Mouse (Mus musculus): ENCODE measurements around the gene Phb.

The Phb gene

DNA sequence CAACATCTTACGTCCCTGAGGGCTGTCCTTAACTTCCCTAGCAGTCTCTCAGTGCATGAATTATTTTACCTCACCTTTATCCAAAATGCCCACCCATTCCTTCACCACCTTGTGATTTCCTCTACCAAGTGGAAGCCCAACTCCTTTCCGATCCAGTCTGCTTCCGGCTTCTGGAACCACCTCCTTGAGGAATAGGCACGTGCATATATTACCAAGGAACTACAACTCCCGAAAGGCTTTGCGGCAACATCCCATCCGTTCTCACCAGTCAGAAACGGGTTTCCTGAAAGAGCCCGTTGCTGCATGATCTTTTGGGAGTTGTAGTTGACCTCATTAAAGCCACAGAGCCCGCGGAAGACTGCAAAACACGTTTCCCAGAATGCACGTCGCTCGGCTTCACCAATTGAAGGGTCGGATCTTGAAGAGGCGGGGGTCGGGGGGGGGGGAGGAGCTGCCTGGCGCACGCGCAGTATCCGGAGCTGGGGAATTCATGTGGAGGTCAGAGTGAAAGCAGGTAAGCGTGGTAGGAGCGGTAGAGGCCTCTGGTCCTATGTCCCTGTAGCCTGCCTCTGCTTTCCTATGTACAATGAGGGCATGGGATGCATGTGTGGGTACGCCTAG lies at the start of gene Phb:
Gene Phb (plus strand): TSS at position 429 of the 621 bp plus-strand sequence.
- DNase-seq, result peak; percentile 99

DNA sequence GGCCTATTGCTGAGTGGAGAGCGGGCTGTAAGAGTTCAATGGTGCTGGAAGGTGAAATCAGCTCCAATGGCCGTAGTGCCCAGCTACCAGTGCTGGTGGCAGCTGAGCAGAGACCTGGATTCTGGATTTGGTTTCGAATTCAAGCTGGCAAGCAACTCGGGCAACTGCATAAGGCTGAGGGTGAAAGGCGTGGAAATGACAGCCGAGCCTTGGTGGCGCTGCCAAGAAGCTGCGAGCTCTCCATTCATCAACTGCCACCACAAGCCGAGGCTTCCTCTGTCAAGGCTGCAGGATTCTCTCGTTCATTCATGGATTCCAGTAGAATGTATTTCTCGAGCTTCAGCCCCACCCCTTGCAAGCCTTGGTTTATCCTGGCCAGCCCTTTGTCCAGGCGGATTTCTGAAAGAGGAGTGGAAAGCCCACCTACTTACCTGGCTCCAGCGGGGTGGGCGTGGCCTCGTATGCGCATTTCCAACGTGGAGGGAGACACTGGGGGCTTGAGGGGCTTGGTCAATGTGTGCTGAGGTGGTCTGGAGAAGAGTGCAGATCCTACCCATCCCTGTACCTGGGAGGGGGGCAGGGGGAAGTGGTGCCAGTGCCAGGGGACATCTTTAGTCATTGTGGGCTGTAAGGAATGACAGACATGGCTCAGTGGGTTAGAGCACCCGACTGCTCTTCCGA lies 48.8 kb upstream of the Phb start:
- DNase-seq, result peak; percentile 38

DNA sequence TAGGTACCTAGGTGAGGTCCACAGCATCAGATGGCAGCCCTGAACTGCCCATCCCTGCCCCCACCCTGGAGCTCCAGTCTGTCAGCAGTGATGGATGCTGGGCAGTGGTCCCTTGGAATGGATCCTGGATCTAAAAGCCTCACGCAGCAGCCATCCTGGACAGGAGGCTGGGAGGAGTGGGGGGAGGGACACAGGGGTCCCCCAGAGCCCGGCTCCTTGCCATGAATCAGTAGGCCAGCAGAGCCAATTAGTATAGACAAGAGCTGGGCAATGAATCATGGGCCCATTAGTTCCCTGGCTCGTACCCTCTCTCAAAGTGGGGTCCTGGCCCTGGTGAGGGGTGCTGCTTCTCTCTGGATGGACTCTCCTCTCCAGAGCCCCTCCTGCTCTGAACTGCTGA lies 47.7 kb upstream of the Phb start:
- DNase-seq, result no peak

DNA sequence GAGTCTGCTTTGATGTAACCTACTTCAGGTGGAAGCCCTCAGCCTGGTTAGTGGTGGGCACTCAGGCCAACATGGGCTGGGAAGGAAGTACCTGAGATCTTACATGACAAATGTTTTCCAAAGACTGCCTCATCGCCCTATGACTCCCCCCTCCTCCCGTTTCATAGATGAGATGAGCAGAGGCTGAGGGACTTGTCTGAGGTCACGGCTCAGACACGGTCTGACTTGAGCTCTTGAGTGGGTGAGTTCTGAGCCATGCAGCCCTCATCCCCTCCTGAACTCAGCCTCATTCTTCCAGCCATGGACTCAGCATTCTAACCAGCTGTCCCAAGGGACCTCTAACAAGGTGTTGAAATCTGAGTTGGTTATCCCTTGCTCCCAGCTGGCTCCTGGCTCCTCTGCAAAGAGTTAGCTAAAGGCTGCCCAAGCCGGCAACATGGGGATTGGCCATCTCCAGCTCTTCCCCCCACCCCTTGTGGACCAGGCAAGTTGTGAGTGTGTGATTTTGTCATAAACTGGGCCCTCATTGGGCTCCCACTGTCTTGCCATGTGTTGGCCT lies 46.8 kb upstream of the Phb start:
- no peak for DNase-seq

GRCm38 (mm10) chr11:95621010-95621409 lies 45.7 kb upstream of the Phb start:
- no peak for DNase-seq

GRCm38 (mm10) chr11:95621541-95622130 lies 45.1 kb upstream of the Phb start:
- DNase-seq, result no peak

GRCm38 (mm10) chr11:95622426-95622825 lies 44.3 kb upstream of the Phb start:
- DNase-seq, result no peak

DNA sequence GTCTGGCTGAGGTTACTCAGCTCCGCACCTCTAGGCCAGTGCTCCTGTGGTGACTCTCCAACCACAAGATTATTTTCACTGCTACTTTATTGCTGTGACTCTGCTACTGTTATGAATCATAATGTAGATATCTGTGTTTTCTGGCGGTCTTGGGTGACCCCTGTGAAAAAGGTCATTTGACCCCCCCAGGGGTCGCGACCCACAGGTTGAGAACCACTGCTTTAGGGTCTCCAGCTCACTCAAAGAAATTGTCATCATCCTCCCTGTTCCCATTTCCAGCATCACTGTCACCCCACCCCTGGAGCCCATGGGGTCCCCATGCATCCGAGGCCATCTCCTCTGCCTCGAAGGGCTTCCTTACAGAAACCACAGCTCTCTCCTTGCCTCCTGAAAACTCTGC lies 36.2 kb upstream of the Phb start:
- DNase-seq, result no peak

DNA sequence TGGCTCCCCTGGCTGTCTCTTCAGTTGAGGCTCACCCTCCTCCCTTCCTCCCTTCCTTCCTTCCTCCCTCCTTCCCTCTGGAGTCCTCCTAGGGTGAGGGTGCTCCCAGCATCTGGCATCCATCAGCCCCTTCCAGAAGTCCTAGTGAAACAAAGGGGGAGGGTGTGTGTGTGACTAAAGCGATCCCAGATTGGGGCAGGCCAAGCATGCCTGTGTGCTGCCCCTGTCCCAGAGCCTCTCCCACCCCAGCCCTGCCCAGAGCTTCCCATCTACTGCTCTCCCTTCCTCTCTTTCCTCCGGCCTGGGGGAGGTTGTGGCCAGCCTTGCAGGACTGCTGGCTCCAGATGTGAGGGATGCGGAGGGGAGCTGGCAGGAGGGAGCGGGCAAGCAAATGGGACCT lies 35.5 kb upstream of the Phb start:
- no peak for DNase-seq

GRCm38 (mm10) chr11:95632474-95632873 lies 34.3 kb upstream of the Phb start:
- peak; percentile 81 for DNase-seq

DNA sequence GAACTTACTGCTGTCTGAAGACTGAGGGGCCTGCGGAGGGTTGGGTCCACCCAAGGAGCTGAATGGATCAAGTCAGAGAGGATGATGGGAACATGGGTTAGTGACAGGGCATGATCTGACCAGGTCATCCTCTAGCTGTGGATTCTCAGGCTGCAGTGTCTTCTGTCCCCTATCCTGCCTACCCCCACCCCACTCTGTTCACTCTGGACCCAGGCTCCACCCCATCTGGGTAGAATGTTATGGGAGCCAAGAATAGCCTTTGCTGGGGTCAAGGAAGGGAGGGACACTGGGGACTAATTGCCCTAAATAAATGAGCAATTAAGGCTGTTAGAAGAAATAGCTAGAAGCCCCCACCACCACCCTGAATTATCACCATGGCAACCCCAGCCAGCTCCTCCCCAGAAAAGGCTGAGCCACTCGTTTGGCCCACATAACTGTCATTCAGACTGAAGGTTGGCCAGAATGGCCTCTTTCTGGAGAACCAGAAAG lies 33.2 kb upstream of the Phb start:
- no peak for DNase-seq

- no peak for DNase-seq
Measured at GRCm38 (mm10) chr11:95635030-95635429, 31.7 kb upstream of the Phb start.

GRCm38 (mm10) chr11:95640751-95641150 lies 26.0 kb upstream of the Phb start:
- DNase-seq, result no peak

GRCm38 (mm10) chr11:95642534-95643280 lies 24.1 kb upstream of the Phb start:
- peak; percentile 53 for DNase-seq

DNA sequence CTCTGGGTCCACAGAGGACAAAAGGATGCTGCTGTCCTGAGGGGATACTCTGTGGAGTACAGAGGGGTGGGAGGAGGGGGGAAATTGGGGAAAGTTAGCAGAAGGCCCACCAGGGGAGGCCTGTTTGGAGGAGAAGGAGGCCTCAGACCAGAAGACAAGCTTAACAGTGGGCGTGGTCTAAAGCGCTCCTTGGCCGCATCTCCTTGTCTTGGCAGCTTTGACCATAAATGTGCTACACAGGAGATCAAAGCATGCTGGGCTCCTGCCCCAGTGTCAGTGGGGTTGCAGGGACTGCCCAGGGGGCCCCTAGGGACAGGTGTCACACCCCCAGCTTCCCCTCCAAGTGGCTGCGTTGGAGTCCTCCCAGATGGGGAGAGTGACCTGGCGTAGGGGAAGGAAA lies 22.9 kb upstream of the Phb start:
- DNase-seq, result no peak

DNA sequence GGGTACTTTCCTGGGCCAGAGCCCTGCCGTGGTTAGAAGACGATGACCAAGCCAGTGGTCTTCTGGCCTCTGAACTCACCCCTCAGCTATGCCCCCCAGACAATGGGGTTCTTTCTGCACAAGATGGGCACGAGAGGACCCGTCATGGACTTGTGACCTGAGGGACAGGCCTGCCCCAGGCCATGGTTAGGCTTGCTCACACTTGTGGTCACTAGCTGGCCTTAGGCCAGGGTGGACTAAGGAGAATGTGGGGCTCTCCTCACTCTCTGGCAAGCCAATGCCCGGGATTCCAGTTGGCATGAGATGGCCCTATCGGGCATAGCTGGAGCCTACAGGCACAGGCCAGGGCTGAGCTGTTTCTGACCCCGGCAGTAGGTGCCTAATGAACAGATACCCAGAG lies 22.4 kb upstream of the Phb start:
- DNase-seq, result no peak

DNA sequence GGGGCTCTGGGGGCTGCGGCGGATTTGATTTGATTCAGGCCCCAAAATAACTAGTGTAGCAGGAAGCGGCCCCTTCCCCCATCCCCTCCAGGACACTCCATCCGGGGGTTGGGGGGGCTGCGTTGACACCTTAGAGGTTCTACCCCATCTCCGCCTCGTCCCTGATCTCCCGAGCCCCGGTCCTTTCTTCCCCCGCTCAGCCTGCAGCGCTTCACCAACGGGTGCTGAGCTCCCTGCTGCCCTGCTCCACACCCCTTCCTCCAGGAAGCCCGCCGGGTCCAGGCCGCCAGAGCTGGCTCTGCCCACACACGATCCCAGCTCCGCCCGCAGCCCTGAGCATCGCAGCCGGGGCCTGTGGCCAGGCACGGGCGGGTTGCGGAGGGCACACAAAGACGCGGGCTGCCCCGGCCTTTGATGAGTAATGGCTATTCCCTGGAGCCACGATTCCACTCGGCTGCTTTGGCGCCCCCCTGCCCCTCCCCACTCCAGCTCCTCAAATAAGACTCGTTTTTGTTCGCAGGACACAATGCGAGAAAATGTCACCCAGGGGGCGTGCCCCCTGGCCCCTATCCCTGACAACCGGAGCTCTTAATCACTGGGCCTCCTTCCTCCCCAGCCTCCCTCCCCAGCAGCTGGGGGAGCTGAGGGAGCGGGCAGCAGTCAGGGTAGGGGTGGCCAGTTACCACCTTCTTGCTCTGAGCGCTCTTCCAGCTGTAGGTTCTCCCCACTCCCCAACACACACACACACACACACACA lies 21.2 kb upstream of the Phb start:
- no peak for DNase-seq

DNA sequence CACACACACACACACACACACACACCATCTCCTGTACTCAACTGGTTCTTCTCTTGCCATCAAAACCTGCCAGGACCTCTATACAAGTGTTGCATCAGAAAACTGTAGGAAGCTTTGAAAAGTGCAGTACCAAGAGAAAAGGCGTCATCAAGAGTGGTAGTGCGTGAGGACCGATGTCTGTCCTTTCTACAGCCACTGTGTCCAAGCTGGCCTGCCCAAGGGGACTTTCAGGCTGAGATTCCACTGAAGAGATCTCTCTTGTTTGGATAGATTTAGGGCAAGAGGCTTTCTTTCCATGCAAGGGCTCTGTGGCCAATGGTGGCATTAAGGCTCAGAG lies 20.6 kb upstream of the Phb start:
- DNase-seq, result no peak

DNA sequence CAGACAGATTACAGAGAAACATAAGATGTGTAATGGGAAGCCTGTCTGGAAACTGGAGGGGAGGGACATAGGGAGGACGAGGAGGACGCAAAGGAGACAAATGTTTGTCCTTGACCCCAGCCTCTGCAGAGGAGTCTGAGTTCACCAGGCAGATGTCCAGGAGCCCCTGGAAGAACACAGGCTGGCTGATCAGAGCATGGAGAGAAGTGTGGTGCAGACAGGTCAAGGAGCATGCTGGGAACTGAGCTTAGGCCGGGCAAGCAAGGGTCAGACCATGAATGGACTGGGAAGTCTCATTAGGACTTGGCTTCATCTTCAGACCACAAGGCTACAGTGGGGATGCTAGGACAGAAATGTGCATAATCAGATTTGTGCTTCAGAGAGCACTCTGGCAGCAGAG lies 19.0 kb upstream of the Phb start:
- DNase-seq, result no peak

DNA sequence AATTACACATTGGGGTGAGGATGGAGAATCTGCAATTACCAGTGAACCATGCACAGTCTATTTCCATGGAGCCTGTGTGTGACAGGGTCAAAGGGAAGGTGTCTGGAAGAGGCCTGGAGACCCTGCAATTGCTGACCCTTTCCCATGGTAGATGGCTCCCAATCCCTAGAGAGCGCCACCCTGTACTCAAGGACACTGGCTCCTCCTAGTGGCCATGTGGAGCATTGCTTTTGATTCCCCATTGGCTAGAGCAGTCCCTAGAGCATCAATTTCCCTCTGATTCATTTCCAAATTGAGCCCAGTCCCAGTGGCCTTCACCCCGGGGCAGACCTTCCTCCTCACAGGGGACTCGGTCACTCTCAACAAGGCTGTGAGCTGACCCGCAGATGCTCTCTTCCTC lies 17.9 kb upstream of the Phb start:
- DNase-seq, result peak; percentile 60

DNA sequence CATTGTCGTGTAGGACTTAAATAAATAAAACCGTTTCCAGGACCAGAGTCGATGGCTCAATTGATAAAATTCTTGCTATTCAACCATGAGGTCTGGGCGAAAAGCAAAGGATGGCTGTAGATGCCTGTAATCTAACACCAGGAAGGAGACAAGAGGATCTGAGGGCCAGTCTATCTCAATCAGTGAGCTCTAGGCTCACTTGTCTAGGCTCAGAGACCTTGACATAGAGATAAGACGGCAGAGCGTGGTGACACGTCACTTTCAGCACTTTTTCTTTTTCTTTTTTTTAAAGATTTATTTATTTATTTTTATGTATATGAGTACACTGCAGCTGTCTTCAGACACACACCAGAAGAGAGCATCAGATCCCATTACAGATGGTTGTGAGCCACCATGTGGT lies 17.2 kb upstream of the Phb start:
- DNase-seq, result no peak

- no peak for DNase-seq
Measured at GRCm38 (mm10) chr11:95650001-95650400, 16.8 kb upstream of the Phb start.

GRCm38 (mm10) chr11:95650981-95651380 lies 15.8 kb upstream of the Phb start:
- DNase-seq, result no peak
